Mouse (Mus musculus) bone marrow, adult 2 months (tissue): ENCODE data around the gene Tbc1d8b. TPM values are rescaled to one million over a fixed set of nuclear protein-coding genes. Genes with fewer than 3 reads are reported as not detected.
"Not testable (repeated sequence)": the region's sequence is repeated elsewhere in the genome, so short reads cannot be mapped to it uniquely, and the experiment has no call there.

Experiments
- H3K27ac ChIP-seq: fragments of 200-500 bp; 2 replicates; pipeline ENCODE4 v1.5.1; 2012; ENCODE audit warnings: low read depth, mild to moderate bottlenecking, control low read depth, inconsistent platforms, low read length; ENCODE audit not compliant: control insufficient read depth, poor library complexity, insufficient read depth
- H3K4me1 ChIP-seq: fragments of 200-500 bp; 2 replicates; pipeline ENCODE4 v1.6.1; 2011; ENCODE audit warnings: low read length; ENCODE audit not compliant: control insufficient read depth, insufficient read depth
- H3K4me3 ChIP-seq: fragments of 200-500 bp; replicated peaks from 2 replicates; pipeline ENCODE3; 2011; ENCODE audit warnings: mild to moderate bottlenecking, low read depth, low read length, control low read depth; ENCODE audit not compliant: control insufficient read depth
- CTCF ChIP-seq: fragments of 200-500 bp; IDR thresholded peaks from 2 replicates; pipeline ENCODE4 v1.5.1; 2011; ENCODE audit warnings: low read length, control low read depth; ENCODE audit not compliant: control insufficient read depth, insufficient read depth
- POLR2A ChIP-seq: fragments of 200-500 bp; IDR thresholded peaks from 2 replicates; pipeline ENCODE4 v1.6.1; 2011; ENCODE audit warnings: low read depth, mild to moderate bottlenecking, control low read depth, low read length, borderline replicate concordance; ENCODE audit not compliant: control insufficient read depth
- WGBS: fragments of 180-500 bp; shearing (Covaris S2); methylation state at CpG from one replicate; pipeline ENCODE4 v1.1.7; 2018; 5-methylcytosine and 5-hydroxymethylcytosine counted together
- polyA plus RNA-seq: library from polyadenylated mRNA; stranded (reverse); fragments of >200 nt; gene quantifications from 2 replicates; pipeline ENCODE4 v1.2.4, GENCODE M21; 2011; ENCODE audit warnings: low replicate concordance; ENCODE audit not compliant: missing spikeins, insufficient read depth, insufficient read length

Gene Tbc1d8b
- polyA plus RNA-seq, 1 experiment, result 0.50 TPM

DNA sequence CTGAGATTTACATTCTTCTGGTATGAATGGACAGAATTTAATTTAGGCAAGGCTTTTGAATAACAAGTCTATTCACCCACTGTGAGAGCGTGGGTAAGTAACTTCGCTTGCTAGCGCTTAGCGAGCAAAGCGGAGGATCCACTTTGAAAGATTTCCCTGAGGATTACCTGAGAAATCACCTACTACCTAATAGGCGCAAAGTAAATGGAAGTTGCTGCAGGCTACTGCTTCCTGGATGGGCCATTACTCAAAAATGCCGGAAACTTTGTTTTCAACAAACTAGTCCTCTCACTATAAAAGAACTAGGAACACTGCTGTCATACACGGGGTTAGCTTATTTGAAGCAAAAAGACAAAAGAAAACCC lies 404 bp upstream of the Tbc1d8b start:
- TF ChIP-seq CTCF (no peak), POLR2A (no peak)
- WGBS, result 15% methylated on average over 8 of the region's 8 CpGs
- Histone ChIP-seq H3K4me1 (no peaks in the 10 kb centered on the region), H3K4me3 (peak overlapping the region; percentile 90), H3K27ac (no peak overlapping the region)

GRCm38 (mm10) chrX:139714381-139714780 lies 29.6 kb downstream of the Tbc1d8b start, which contains the start of gene Gm15013:
Gm15013 (minus strand) TSS chrX:139714481.
- H3K27ac ChIP-seq, result no peak within 1 kb of the TSS
- TF ChIP-seq POLR2A (no peak), CTCF (no peak)
- no peak within 1 kb of the TSS for H3K4me3 ChIP-seq
- H3K4me1 ChIP-seq, result no peaks in the 10 kb centered on the region
- WGBS, result 91% methylated on average over 8 of the region's 8 CpGs

- Histone ChIP-seq H3K27ac (no peak overlapping the region), H3K4me3 (no peak overlapping the region), H3K4me1 (no peaks in the 10 kb centered on the region)
- TF ChIP-seq POLR2A (no peak), CTCF (no peak)
- WGBS, result 82% methylated on average over 2 of the region's 2 CpGs
Observed at GRCm38 (mm10) chrX:139722350-139722749, 37.6 kb downstream of the Tbc1d8b start.

- TF ChIP-seq CTCF (no peak), POLR2A (no peak)
- Histone ChIP-seq H3K4me1 (no peaks in the 10 kb centered on the region), H3K4me3 (no peak overlapping the region), H3K27ac (no peak overlapping the region)
- WGBS, result 75% methylated on average over 3 of the region's 3 CpGs
Observed at GRCm38 (mm10) chrX:139730541-139730940, 45.7 kb downstream of the Tbc1d8b start.

GRCm38 (mm10) chrX:139737066-139737465 lies 52.3 kb downstream of the Tbc1d8b start:
- Histone ChIP-seq H3K4me1 (no peaks in the 10 kb centered on the region), H3K4me3 (no peak overlapping the region), H3K27ac (no peak overlapping the region)
- TF ChIP-seq POLR2A (no peak), CTCF (no peak)
- 82% methylated on average over 5 of the region's 5 CpGs for WGBS

- H3K4me3 ChIP-seq, result no peak overlapping the region
- WGBS, result 4% methylated on average over 1 of the region's 1 CpGs
- no peak overlapping the region for H3K27ac ChIP-seq
- TF ChIP-seq POLR2A (no peak), CTCF (peak; percentile 63)
- no peaks in the 10 kb centered on the region for H3K4me1 ChIP-seq
Observed at GRCm38 (mm10) chrX:139751855-139752254, 67.1 kb downstream of the Tbc1d8b start.

DNA sequence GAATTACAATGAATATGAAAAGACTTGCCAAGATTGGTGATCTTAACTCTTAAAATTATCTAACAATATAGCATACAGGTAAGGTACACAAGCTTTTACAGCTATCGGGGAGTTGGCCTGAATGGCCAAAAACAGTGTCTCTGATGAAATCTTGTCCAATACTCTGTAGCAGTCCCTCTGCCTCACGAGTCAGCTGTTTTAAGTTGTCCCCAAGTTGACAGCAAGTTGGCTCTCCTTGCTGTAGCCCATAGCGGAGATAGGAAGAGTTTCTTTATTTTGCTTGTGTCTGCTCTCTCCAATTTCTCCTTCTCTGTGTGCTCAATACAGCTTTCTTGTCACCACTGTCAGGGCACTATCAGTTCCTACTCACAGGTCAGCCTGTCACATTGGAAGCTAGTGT lies 73.8 kb downstream of the Tbc1d8b start:
- WGBS, result 71% methylated on average over 3 of the region's 3 CpGs
- H3K4me1 ChIP-seq, H3K4me3 ChIP-seq, H3K27ac ChIP-seq: not testable (repeated sequence)

DNA sequence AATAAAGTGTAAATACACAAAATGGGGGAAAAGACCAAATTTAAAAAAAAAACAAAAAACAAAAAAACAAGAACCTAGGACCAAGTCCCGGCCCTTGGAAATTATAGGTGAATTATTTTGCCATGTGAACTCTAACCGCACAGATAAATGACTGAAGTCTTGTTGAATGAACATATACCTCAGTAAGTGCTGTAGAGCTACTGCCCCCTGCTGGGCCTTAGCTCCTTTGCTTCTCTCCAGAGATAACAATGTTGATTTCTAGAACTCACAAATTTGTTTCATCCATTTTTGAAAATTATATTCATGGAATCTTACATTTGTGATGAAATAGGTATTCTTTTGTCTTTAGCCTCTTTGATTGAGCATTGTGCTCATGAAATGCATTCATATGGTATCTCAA lies 77.8 kb downstream of the Tbc1d8b start:
- H3K4me1 ChIP-seq, result no peaks in the 10 kb centered on the region
- H3K27ac ChIP-seq, result no peak overlapping the region
- no peak overlapping the region for H3K4me3 ChIP-seq
- WGBS, result 51% methylated on average over 2 of the region's 2 CpGs
- TF ChIP-seq POLR2A (no peak), CTCF (no peak)

DNA sequence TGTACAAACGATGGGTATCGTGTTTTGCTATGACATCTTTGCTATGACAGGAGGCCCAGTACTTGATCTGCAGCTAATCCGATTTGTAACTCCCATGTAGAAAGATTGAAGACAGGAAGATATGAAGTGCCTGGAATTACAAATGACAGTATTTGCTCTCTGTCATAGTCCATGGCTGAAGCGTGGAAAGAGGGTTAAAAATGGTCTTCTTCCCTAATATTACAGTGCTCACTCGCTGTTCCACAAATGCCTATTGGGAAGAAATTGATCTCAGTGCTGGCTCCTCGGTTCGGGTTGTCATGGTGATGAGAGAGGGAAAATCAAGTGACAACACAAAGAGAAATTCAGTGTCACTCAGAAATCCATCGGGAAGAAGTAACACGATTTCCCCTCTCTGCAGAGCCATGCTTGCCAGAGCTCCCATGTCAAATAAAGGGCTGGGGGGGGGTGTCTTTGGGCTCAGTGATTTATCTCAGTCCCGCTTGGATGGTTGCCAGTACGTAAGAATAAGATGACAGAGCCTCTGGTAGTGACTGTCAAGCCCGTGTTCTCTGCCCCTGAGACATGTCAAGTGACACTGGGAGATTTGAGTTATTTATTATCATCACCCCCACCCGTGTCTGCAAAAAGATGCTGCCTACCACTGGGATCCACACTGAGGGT lies 85.3 kb downstream of the Tbc1d8b start:
- TF ChIP-seq POLR2A (no peak), CTCF (no peak)
- Histone ChIP-seq H3K4me3 (no peak overlapping the region), H3K27ac (no peak overlapping the region), H3K4me1 (no peaks in the 10 kb centered on the region)
- WGBS, result 79% methylated on average over 13 of the region's 13 CpGs
